Mouse (Mus musculus) lung, adult 2 months (tissue): ENCODE measurements around the gene Brd3.

Experiments
- CTCF ChIP-seq: fragments of 200-500 bp; IDR thresholded peaks from 2 replicates; pipeline ENCODE4 v1.5.1; 2011; ENCODE audit warnings: mild to moderate bottlenecking, low read length, control low read depth; ENCODE audit not compliant: insufficient read depth
- POLR2A ChIP-seq: fragments of 200-500 bp; IDR thresholded peaks from 2 replicates; pipeline ENCODE4 v1.6.1; 2011; ENCODE audit warnings: low read depth, mild to moderate bottlenecking, control low read depth, low read length, borderline replicate concordance; ENCODE audit errors: extremely low read depth

GRCm38 (mm10) chr2:27442708-27443449, 64.6 kb downstream of the Brd3 start:
- no peak for TF ChIP-seq POLR2A
- no peak for TF ChIP-seq CTCF
